Mouse (Mus musculus) neural tube, embryonic 11.5 days (tissue): ENCODE measurements around the gene Cenpq. TPM values are rescaled to one million over a fixed set of nuclear protein-coding genes. Genes with fewer than 3 reads are reported as not detected.

Source experiments
- ATAC-seq: fragments of 200-750 bp; cut with Nextera tagmentation; 2 replicates; pipeline ENCODE4 v1.8.0; 2017; ENCODE audit warnings: moderate number of reproducible peaks, mild to moderate bottlenecking, moderate TSS enrichment, moderate library complexity; ENCODE audit not compliant: insufficient read depth, low FRiP score, low TSS enrichment
- DNase-seq: peaks from one replicate; pipeline ENCODE4 v3.0.0-alpha.2; 2015; ENCODE audit warnings: low spot score
- H3K27ac ChIP-seq: fragments of 300-500 bp; sonication (generic); 2 replicates; pipeline ENCODE4 v1.5.1; 2014; ENCODE audit warnings: low read depth, mild to moderate bottlenecking, low read length
- H3K27me3 ChIP-seq: fragments of 300-500 bp; sonication (generic); 2 replicates; pipeline ENCODE4 v1.6.1; 2014; ENCODE audit warnings: mild to moderate bottlenecking, low read length, mixed read lengths; ENCODE audit not compliant: control insufficient read depth, insufficient read depth
- H3K36me3 ChIP-seq: fragments of 300-500 bp; sonication (generic); 2 replicates; pipeline ENCODE4 v1.6.1; 2014; ENCODE audit warnings: mild to moderate bottlenecking, low read length, moderate library complexity, mixed read lengths; ENCODE audit not compliant: control insufficient read depth, insufficient read depth
- H3K4me1 ChIP-seq: fragments of 300-500 bp; sonication (generic); 2 replicates; pipeline ENCODE4 v1.6.1; 2014; ENCODE audit warnings: low read length, mixed read lengths; ENCODE audit not compliant: control insufficient read depth, insufficient read depth
- H3K4me2 ChIP-seq: fragments of 300-500 bp; sonication (generic); 2 replicates; pipeline ENCODE4 v1.6.1; 2014; ENCODE audit warnings: low read depth, mild to moderate bottlenecking, moderate library complexity
- H3K4me3 ChIP-seq: fragments of 300-500 bp; sonication (generic); 2 replicates; pipeline ENCODE4 v1.5.1; 2014; ENCODE audit warnings: low read depth, low read length
- H3K9ac ChIP-seq: fragments of 300-500 bp; sonication (generic); 2 replicates; pipeline ENCODE4 v1.6.1; 2014; ENCODE audit warnings: mild to moderate bottlenecking, low read length
- H3K9me3 ChIP-seq: fragments of 300-500 bp; sonication (generic); 2 replicates; pipeline ENCODE4 v1.6.1; 2016; ENCODE audit warnings: low read length; ENCODE audit not compliant: control insufficient read depth
- WGBS: fragments of 180-500 bp; shearing (Covaris S2); extraction: QIAGEN DNeasy Blood & Tissue Kit; methylation state at CpG from one replicate; pipeline ENCODE4 v1.1.7; 2014; 5-methylcytosine and 5-hydroxymethylcytosine counted together
- polyA plus RNA-seq: library from polyadenylated mRNA; unstranded; fragments of >200 nt; fragmentation: Nextera tagmentation; extraction: Ambion mirVana; gene quantifications from 2 replicates; pipeline ENCODE4 v1.2.1, GENCODE M21; 2014

Gene Cenpq
- polyA plus RNA-seq, 1 experiment from 2014 or later: 34.7 TPM

GRCm38 (mm10) chr17:40903345-40903744 is 31.5 kb downstream of the Cenpq start:
- DNase-seq (no peak), ATAC-seq (no peak)
- Histone ChIP-seq H3K36me3 (no peaks in the 10 kb centered on the region), H3K9ac (no peak overlapping the region), H3K9me3 (no peaks in the 10 kb centered on the region), H3K4me2 (no peak overlapping the region), H3K4me1 (peaks cover 3% of the 10 kb centered on the region; the same call in 1 of the 2 replicates), H3K27ac (no peak overlapping the region), H3K4me3 (no peak overlapping the region), H3K27me3 (no peaks in the 10 kb centered on the region)
- 78% methylated on average over 4 of the region's 4 CpGs for WGBS

GRCm38 (mm10) chr17:40899783-40900363 is 35.0 kb downstream of the Cenpq start:
- Histone ChIP-seq H3K4me2 (no peak overlapping the region), H3K27me3 (no peaks in the 10 kb centered on the region), H3K4me1 (peaks cover 3% of the 10 kb centered on the region; the same call in 1 of the 2 replicates), H3K36me3 (no peaks in the 10 kb centered on the region), H3K27ac (no peak overlapping the region), H3K9me3 (no peaks in the 10 kb centered on the region), H3K4me3 (no peak overlapping the region), H3K9ac (no peak overlapping the region)
- DNase-seq (no peak), ATAC-seq (no peak)
- WGBS: 41% methylated on average over 4 of the region's 4 CpGs

DNA sequence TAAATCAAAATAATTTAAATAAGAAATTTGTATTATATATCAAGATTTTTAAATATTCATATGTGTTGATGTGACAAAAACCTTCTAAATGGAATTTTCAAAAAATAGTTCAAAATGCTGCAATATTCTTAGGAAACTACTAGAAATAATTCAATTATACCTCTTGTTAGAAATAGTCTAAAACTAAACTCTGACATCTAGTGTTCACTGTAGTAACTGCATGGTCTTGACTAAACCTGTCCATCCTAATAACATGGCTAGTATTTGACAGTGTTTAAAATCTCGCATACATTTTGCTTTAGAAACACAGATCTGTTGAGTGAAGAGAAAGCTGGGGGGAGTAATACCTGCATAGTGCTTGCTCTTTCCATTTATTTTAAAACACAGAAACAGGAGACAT is 38.0 kb downstream of the Cenpq start:
- Histone ChIP-seq H3K36me3 (no peaks in the 10 kb centered on the region), H3K27me3 (no peaks in the 10 kb centered on the region), H3K4me3 (no peak overlapping the region), H3K4me1 (no peaks in the 10 kb centered on the region), H3K4me2 (no peak overlapping the region), H3K27ac (no peak overlapping the region), H3K9ac (no peak overlapping the region), H3K9me3 (no peaks in the 10 kb centered on the region)
- ATAC-seq: no peak
- WGBS: 80% methylated on average over 1 of the region's 1 CpGs
- DNase-seq: no peak

DNA sequence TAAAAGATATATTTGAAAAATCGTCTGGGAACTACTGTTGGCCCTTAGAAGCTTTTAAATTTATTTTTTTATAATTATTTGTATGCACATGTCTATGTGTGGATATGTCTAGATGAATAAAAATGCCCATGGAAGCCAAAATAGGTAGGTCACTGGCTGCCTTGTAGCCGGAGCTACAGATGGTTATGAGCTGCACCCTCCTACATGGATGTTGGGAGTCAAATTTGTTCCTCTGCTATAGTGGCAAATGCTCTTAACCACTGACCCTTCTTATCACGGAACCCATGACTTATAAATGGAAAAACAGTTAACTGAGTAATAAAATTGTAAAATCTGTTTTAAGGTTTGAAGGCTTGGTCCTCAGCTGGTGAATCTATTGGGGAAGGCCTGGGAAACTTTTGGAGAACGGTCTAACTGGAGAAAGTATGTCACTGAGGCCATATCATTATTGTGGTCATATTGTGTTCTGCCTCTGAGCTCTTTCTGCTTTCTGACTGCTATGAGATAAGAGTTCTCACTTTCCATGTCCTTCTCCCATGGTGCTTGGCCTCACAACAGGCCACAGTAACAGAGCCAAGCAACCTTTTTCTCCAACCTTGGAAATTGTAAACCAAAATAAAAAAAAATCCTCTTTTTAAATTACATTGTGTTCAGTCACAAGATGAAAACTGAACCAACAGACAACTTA is 46.9 kb downstream of the Cenpq start:
- WGBS: 85% methylated on average over 4 of the region's 4 CpGs
- ATAC-seq: no peak
- no peak overlapping the region for H3K27ac ChIP-seq
- no peaks in the 10 kb centered on the region for H3K27me3 ChIP-seq
- no peak overlapping the region for H3K4me2 ChIP-seq
- no peak for DNase-seq
- H3K9me3 ChIP-seq: no peaks in the 10 kb centered on the region
- H3K4me1 ChIP-seq: no peaks in the 10 kb centered on the region
- H3K9ac ChIP-seq: no peak overlapping the region
- no peak overlapping the region for H3K4me3 ChIP-seq
- H3K36me3 ChIP-seq: no peaks in the 10 kb centered on the region

DNA sequence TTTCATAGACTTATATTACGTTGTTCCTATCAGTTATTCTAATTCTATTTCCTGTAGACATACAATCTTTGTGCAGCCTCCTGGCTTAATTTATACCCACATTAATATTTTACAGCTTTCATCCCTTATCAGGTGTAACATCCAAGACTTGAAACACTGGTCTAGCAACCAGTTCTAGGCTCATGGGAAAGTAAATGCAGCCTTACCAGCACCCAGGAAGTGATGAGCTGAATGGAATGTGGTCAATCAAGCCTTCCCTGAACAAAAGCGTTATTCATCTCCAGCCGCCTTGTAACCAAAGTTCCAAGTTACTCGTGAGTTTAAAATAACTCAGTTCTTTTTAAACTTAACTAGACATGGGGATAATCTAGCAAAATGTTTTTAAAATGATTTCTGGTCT is 49.7 kb downstream of the Cenpq start:
- Histone ChIP-seq H3K36me3 (no peaks in the 10 kb centered on the region), H3K4me2 (no peak overlapping the region), H3K4me3 (no peak overlapping the region), H3K4me1 (no peaks in the 10 kb centered on the region), H3K9me3 (no peaks in the 10 kb centered on the region), H3K9ac (no peak overlapping the region), H3K27me3 (no peaks in the 10 kb centered on the region; the same call in 1 of the 2 replicates), H3K27ac (no peak overlapping the region)
- DNase-seq (no peak), ATAC-seq (no peak)
- WGBS: 86% methylated on average over 4 of the region's 4 CpGs

DNA sequence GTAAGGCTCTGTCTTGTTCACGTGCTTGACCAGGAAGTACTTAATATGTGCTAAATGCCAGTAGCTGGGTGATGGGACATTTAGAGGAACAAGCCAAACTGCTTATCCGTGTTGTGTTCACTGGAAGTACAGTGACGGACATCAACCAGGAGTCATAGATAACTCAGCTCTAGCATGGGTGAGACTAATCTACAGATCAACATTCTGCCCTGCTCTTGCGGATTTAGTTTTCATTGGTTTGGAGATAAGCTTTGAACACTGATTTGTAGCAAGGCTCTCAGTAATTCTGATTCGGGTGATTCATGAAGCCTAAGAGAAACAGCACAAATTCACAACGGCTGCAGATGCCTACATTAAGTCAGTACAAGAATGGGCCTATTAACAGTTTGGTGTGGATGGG is 52.7 kb downstream of the Cenpq start:
- Histone ChIP-seq H3K36me3 (no peaks in the 10 kb centered on the region), H3K4me3 (no peak overlapping the region), H3K9ac (no peak overlapping the region), H3K4me2 (no peak overlapping the region), H3K27me3 (no peaks in the 10 kb centered on the region; the same call in 1 of the 2 replicates), H3K27ac (no peak overlapping the region), H3K4me1 (no peaks in the 10 kb centered on the region), H3K9me3 (no peaks in the 10 kb centered on the region)
- ATAC-seq (no peak), DNase-seq (no peak)
- WGBS: 91% methylated on average over 6 of the region's 6 CpGs

DNA sequence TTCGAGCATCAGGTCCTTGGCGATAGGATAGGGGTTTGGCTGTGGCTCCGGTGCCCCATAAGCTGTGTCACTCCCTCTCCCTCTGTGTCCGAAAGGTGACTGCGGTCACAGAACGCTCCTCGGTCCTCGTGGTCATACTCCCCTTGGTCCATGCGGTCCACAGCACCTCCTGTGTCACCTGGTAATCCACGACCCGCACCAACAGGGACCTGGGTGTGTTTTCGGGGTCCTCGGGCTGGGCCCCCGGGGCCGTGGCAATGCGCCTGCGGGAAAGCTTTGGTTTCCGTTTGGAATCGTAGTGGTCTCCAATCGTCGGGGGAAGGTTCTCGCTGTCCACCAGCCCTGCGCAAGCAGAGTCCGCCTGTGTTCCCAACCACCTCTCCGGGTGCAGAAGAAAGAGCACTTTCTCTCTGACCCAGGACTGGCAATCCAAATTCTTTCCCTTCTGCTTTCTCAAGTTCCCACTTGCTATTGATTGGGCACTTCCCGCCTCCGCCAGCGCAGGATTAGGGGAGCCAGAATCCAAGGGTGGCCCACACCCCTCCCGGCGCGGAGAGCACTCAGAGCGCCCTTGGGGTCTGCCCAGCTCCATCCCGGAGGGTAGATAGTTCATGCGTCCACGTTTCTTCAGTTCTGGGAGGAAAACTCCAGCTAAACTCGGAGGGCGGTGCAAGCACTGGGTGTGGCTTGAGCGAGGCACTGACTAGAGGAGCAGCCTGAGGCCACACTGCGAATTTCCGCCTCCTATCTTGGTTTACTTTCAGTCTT is 54.7 kb downstream of the Cenpq start, which contains the start of gene 9130008F23Rik:
9130008F23Rik (minus strand) TSS at position 636 of the 768 bp plus-strand sequence.
- ATAC-seq (peak; percentile 79), DNase-seq (peak; percentile 61)
- Histone ChIP-seq H3K9me3 (no peaks in the 10 kb centered on the region), H3K9ac (peak within 1 kb of the TSS; percentile 70), H3K4me2 (peak within 1 kb of the TSS; percentile 90), H3K4me3 (peak within 1 kb of the TSS; percentile 50), H3K4me1 (no peaks in the 10 kb centered on the region), H3K27me3 (no peaks in the 10 kb centered on the region; the same call in 1 of the 2 replicates), H3K36me3 (no peaks in the 10 kb centered on the region), H3K27ac (no peak within 1 kb of the TSS)
- WGBS: under 1% methylated on average over 40 of the region's 40 CpGs

DNA sequence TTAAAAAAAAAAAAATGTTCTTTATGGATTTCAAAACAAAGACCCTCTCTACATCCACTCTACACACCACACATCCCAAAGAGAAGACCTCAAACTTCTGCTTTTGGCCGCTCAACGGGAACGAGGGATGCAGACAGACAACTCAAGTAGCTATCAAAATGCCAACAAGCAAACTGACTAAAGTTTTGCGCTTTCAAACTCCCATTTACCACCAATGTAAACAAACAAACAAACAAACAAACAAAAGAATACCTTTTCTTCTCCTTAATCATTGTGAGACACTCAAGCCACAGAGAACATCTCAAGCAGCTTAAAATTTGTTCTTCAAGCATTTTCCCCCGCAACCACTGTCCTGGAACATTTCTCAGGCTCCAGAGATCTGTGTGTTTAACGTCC is 55.3 kb downstream of the Cenpq start:
- Histone ChIP-seq H3K4me2 (peak overlapping the region; percentile 90), H3K27ac (no peak overlapping the region), H3K4me3 (peak overlapping the region; percentile 50), H3K9me3 (no peaks in the 10 kb centered on the region), H3K36me3 (no peaks in the 10 kb centered on the region), H3K4me1 (no peaks in the 10 kb centered on the region), H3K27me3 (no peaks in the 10 kb centered on the region; the same call in 1 of the 2 replicates), H3K9ac (peak overlapping the region; percentile 70)
- 4% methylated on average over 6 of the region's 6 CpGs for WGBS
- ATAC-seq (no peak), DNase-seq (no peak)
